Mouse (Mus musculus): Measurements from ENCODE around the gene Nab1. TPM values are rescaled to one million over a fixed set of nuclear protein-coding genes. Genes with fewer than 3 reads are reported as not detected.
A peak's percentile ranks its signal among the peaks of the same experiment; 100 is the strongest.

Nab1 gene
- total and polyA plus RNA-seq, 3 experiments: 11.5 to 35.1 (median 17.5) TPM

DNA sequence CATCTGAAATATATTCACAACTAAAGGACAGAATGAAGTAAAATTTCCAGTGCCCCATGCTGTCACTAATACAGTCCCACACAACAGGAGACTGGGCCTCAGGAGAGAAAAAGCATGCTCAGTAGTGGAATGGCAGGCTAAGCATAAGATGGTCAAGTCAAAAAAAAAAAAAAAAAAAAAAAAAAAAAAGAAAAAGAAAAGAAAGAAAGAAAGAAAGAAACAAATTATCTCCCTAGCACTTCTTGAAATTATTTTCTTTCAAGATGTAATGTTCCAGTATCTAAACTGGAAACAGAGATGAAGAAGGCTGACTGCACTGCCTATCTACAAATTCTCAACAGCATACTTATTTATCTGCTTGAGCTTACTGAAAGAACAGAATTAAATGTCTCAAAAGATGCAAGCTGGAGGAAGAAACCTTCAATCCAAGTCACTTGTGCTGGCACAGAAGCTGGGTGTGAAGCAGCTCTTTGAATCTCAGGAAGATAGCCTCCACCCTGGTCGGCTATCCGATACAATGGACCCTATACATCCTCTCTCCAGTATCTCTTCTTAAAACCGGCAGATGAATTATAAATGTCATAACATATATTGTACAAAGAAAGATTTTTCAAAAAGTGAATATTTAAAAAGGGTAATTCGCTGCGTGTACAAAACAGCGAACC, 1.6 kb downstream of the Nab1 start:
- Histone ChIP-seq H3K9me3 (replicated peaks) (0 out of 2 replicates have a peak, but pooled peaks cover 2% of the 10 kb centered on the region), H3K4me3 (ENCODE audit: low read depth, low read length) (peak overlapping the region; percentile 90), H3K4me1 (ENCODE audit: insufficient read depth, low read depth, low read length) (peaks cover 55% of the 10 kb centered on the region), H3K36me3 (replicated peaks) (peaks cover 6% of the 10 kb centered on the region), H3K27me3 (ENCODE audit: insufficient read depth, low read length) (no peaks in the 10 kb centered on the region; the same call in 1 of the 2 replicates)
- ATAC-seq (ENCODE audit: extremely low read depth, insufficient number of reproducible peaks, low FRiP score, poor library complexity, severe bottlenecking) (no peak), DNase-seq (ENCODE audit: low spot score) (no peak)
- TF ChIP-seq CTCF (IDR thresholded peaks at IDR 0.05; ENCODE audit: low read depth, low read length) (no peak), GATA1 (IDR thresholded peaks at IDR 0.05; ENCODE audit: borderline replicate concordance, low read length) (no peak), POLR2AphosphoS5 (IDR thresholded peaks at IDR 0.05; ENCODE audit: insufficient replicate concordance, low read depth, low read length) (no peak), GATA2 (IDR thresholded peaks at IDR 0.05; ENCODE audit: borderline replicate concordance, low read depth, low read length) (no peak), TAL1 (conservative IDR thresholded peaks at IDR 0.05; ENCODE audit: low read depth, low read length) (no peak)

DNA sequence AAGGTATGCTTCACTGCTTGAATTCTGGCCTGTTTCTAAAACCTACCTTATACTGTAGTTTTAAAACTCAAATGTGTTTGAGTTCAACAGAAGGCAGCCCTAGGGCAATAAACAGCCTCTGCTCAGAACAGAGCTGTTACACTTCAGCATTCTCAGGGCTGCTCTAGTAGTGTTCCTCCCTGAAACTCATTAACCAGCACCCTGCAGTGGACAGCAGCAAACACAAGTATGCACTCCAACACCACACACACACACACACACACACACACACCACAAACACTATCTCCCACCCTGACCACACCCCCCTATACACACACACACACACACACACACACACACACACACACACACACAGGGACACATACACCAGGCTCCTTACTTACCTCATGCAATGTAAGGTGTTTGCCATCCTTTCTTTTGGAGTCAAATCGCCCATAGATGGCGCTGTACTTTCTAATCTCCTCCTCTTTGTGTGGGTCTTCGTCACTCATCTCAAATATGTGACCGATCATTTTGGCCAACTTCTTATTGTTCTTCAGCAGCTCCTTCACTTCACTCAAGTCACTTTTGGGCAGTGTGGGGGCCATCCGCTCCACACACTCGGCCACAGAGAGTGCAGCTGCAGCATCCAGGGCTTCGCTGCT, 10.8 kb downstream of the Nab1 start:
- no peak overlapping the region for H3K4me3 ChIP-seq (ENCODE audit: low read depth, low read length)
- DNase-seq (ENCODE audit: low spot score) (no peak), ATAC-seq (ENCODE audit: extremely low read depth, insufficient number of reproducible peaks, low FRiP score, poor library complexity, severe bottlenecking) (no peak)
- no peaks in the 10 kb centered on the region for H3K27me3 ChIP-seq (ENCODE audit: insufficient read depth, low read length)
- peaks cover 67% of the 10 kb centered on the region for H3K4me1 ChIP-seq (ENCODE audit: insufficient read depth, low read depth, low read length)
- peaks cover 52% of the 10 kb centered on the region for H3K36me3 ChIP-seq (replicated peaks)
- 0 out of 2 replicates have a peak, but pooled peaks have one; percentile 7 for TF ChIP-seq CTCF (IDR thresholded peaks at IDR 0.05; ENCODE audit: low read depth, low read length)
- TF ChIP-seq GATA1 (IDR thresholded peaks at IDR 0.05; ENCODE audit: borderline replicate concordance, low read length): no peak
- no peaks in the 10 kb centered on the region; the same call in 1 of the 2 replicates for H3K9me3 ChIP-seq (replicated peaks)

DNA sequence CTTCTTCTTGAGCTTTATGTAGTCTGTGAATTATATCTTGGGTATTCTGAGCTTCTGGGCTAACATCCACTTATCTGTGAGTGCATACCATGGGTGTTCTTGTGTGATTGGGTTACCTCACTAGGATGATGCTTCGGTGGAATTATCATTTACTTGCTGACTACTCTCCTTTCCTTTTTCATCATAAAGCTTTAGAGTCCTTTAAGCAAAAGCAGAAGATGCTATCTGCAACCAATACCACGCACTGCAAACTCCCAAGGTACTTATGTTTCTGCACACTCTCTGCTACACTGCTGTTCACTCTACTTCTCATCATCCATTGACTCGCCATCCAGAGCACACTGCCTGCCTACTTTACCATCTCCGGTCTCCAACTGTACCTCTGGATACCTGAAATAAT, 15.5 kb downstream of the Nab1 start:
- Histone ChIP-seq H3K9me3 (replicated peaks) (no peaks in the 10 kb centered on the region; the same call in 1 of the 2 replicates), H3K4me1 (ENCODE audit: insufficient read depth, low read depth, low read length) (peaks cover 48% of the 10 kb centered on the region), H3K4me3 (ENCODE audit: low read depth, low read length) (no peak overlapping the region), H3K27me3 (ENCODE audit: insufficient read depth, low read length) (no peaks in the 10 kb centered on the region), H3K36me3 (replicated peaks) (peaks cover 61% of the 10 kb centered on the region)
- TF ChIP-seq GATA2 (IDR thresholded peaks at IDR 0.05; ENCODE audit: borderline replicate concordance, low read depth, low read length) (no peak), TAL1 (conservative IDR thresholded peaks at IDR 0.05; ENCODE audit: low read depth, low read length) (no peak), CTCF (IDR thresholded peaks at IDR 0.05; ENCODE audit: low read depth, low read length) (no peak), POLR2AphosphoS5 (IDR thresholded peaks at IDR 0.05; ENCODE audit: insufficient replicate concordance, low read depth, low read length) (no peak), GATA1 (IDR thresholded peaks at IDR 0.05; ENCODE audit: borderline replicate concordance, low read length) (no peak)
- DNase-seq (ENCODE audit: low spot score): no peak
- no peak for ATAC-seq (ENCODE audit: extremely low read depth, insufficient number of reproducible peaks, low FRiP score, poor library complexity, severe bottlenecking)

GRCm38 (mm10) chr1:52474291-52474690, 26.2 kb downstream of the Nab1 start:
- DNase-seq (ENCODE audit: low spot score) (no peak), ATAC-seq (ENCODE audit: extremely low read depth, insufficient number of reproducible peaks, low FRiP score, poor library complexity, severe bottlenecking) (no peak)
- Histone ChIP-seq H3K36me3 (replicated peaks) (peaks cover 66% of the 10 kb centered on the region), H3K27me3 (ENCODE audit: insufficient read depth, low read length) (no peaks in the 10 kb centered on the region), H3K4me3 (ENCODE audit: low read depth, low read length) (no peak overlapping the region), H3K4me1 (ENCODE audit: insufficient read depth, low read depth, low read length) (peaks cover 11% of the 10 kb centered on the region; the same call in 1 of the 2 replicates), H3K9me3 (replicated peaks) (peaks cover 4% of the 10 kb centered on the region)
- TF ChIP-seq POLR2AphosphoS5 (IDR thresholded peaks at IDR 0.05; ENCODE audit: insufficient replicate concordance, low read depth, low read length) (no peak), GATA2 (IDR thresholded peaks at IDR 0.05; ENCODE audit: borderline replicate concordance, low read depth, low read length) (no peak), GATA1 (IDR thresholded peaks at IDR 0.05; ENCODE audit: borderline replicate concordance, low read length) (no peak), CTCF (IDR thresholded peaks at IDR 0.05; ENCODE audit: low read depth, low read length) (no peak), TAL1 (conservative IDR thresholded peaks at IDR 0.05; ENCODE audit: low read depth, low read length) (no peak)

- Histone ChIP-seq H3K27me3 (ENCODE audit: insufficient read depth, low read length) (no peaks in the 10 kb centered on the region), H3K4me3 (ENCODE audit: low read depth, low read length) (no peak overlapping the region), H3K9me3 (replicated peaks) (peaks cover 5% of the 10 kb centered on the region; the same call in 1 of the 2 replicates), H3K4me1 (ENCODE audit: insufficient read depth, low read depth, low read length) (peaks cover 27% of the 10 kb centered on the region), H3K36me3 (replicated peaks) (peaks cover 78% of the 10 kb centered on the region)
- TF ChIP-seq POLR2AphosphoS5 (IDR thresholded peaks at IDR 0.05; ENCODE audit: insufficient replicate concordance, low read depth, low read length) (no peak), GATA1 (IDR thresholded peaks at IDR 0.05; ENCODE audit: borderline replicate concordance, low read length) (no peak), CTCF (IDR thresholded peaks at IDR 0.05; ENCODE audit: low read depth, low read length) (no peak), TAL1 (conservative IDR thresholded peaks at IDR 0.05; ENCODE audit: low read depth, low read length) (no peak), GATA2 (IDR thresholded peaks at IDR 0.05; ENCODE audit: borderline replicate concordance, low read depth, low read length) (no peak)
- DNase-seq (ENCODE audit: low spot score) (no peak), ATAC-seq (ENCODE audit: extremely low read depth, insufficient number of reproducible peaks, low FRiP score, poor library complexity, severe bottlenecking) (no peak)
Measured at GRCm38 (mm10) chr1:52470811-52471489, 29.5 kb downstream of the Nab1 start.

GRCm38 (mm10) chr1:52470326-52470725, 30.2 kb downstream of the Nab1 start:
- TF ChIP-seq POLR2AphosphoS5 (IDR thresholded peaks at IDR 0.05; ENCODE audit: insufficient replicate concordance, low read depth, low read length) (no peak), TAL1 (conservative IDR thresholded peaks at IDR 0.05; ENCODE audit: low read depth, low read length) (no peak), GATA2 (IDR thresholded peaks at IDR 0.05; ENCODE audit: borderline replicate concordance, low read depth, low read length) (no peak), CTCF (IDR thresholded peaks at IDR 0.05; ENCODE audit: low read depth, low read length) (no peak), GATA1 (IDR thresholded peaks at IDR 0.05; ENCODE audit: borderline replicate concordance, low read length) (no peak)
- DNase-seq (ENCODE audit: low spot score): no peak
- peaks cover 31% of the 10 kb centered on the region for H3K4me1 ChIP-seq (ENCODE audit: insufficient read depth, low read depth, low read length)
- no peak for ATAC-seq (ENCODE audit: extremely low read depth, insufficient number of reproducible peaks, low FRiP score, poor library complexity, severe bottlenecking)
- no peaks in the 10 kb centered on the region for H3K27me3 ChIP-seq (ENCODE audit: insufficient read depth, low read length)
- peaks cover 5% of the 10 kb centered on the region; the same call in 1 of the 2 replicates for H3K9me3 ChIP-seq (replicated peaks)
- H3K4me3 ChIP-seq (ENCODE audit: low read depth, low read length): no peak overlapping the region
- H3K36me3 ChIP-seq (replicated peaks): peaks cover 82% of the 10 kb centered on the region
